Mouse (Mus musculus): ENCODE data around the gene Btg2. TPM values are rescaled to one million over a fixed set of nuclear protein-coding genes. Genes with fewer than 3 reads are reported as not detected.

Btg2 gene
- total RNA-seq, 2 experiments from 2014 or later, result 2.0 to 61.6 TPM

GRCm38 (mm10) chr1:134080406-134080805, 1.5 kb upstream of the Btg2 start:
- ATAC-seq (replicated peaks; ENCODE audit: low FRiP score, low TSS enrichment, poor library complexity, severe bottlenecking), result no peak

- ATAC-seq (replicated peaks; ENCODE audit: low FRiP score, low TSS enrichment, poor library complexity, severe bottlenecking), result no peak
Measured at GRCm38 (mm10) chr1:134079477-134080163, 700 bp upstream of the Btg2 start.

- peak; percentile 51 for ATAC-seq (replicated peaks; ENCODE audit: low FRiP score, low TSS enrichment, poor library complexity, severe bottlenecking)
Measured at GRCm38 (mm10) chr1:134078061-134078795, 692 bp downstream of the Btg2 start.

- no peak for ATAC-seq (replicated peaks; ENCODE audit: low FRiP score, low TSS enrichment, poor library complexity, severe bottlenecking)
Measured at GRCm38 (mm10) chr1:134077389-134078060, 1.4 kb downstream of the Btg2 start.

- no peak for ATAC-seq (replicated peaks; ENCODE audit: low FRiP score, low TSS enrichment, poor library complexity, severe bottlenecking)
Measured at GRCm38 (mm10) chr1:134076789-134077188, 2.1 kb downstream of the Btg2 start.

- no peak for ATAC-seq (replicated peaks; ENCODE audit: low FRiP score, low TSS enrichment, poor library complexity, severe bottlenecking)
Measured at GRCm38 (mm10) chr1:134075532-134075931, 3.4 kb downstream of the Btg2 start.

GRCm38 (mm10) chr1:134074606-134075005, 4.3 kb downstream of the Btg2 start:
- no peak for ATAC-seq (replicated peaks; ENCODE audit: low FRiP score, low TSS enrichment, poor library complexity, severe bottlenecking)

GRCm38 (mm10) chr1:134074184-134074583, 4.7 kb downstream of the Btg2 start:
- no peak for ATAC-seq (replicated peaks; ENCODE audit: low FRiP score, low TSS enrichment, poor library complexity, severe bottlenecking)

GRCm38 (mm10) chr1:134073658-134074057, 5.3 kb downstream of the Btg2 start:
- ATAC-seq (replicated peaks; ENCODE audit: low FRiP score, low TSS enrichment, poor library complexity, severe bottlenecking), result no peak

GRCm38 (mm10) chr1:134073061-134073564, 5.8 kb downstream of the Btg2 start:
- peak; percentile 87 for ATAC-seq (replicated peaks; ENCODE audit: low FRiP score, low TSS enrichment, poor library complexity, severe bottlenecking)

- ATAC-seq (replicated peaks; ENCODE audit: low FRiP score, low TSS enrichment, poor library complexity, severe bottlenecking), result no peak
Measured at GRCm38 (mm10) chr1:134071411-134072018, 7.4 kb downstream of the Btg2 start.

GRCm38 (mm10) chr1:134070099-134070669, 8.7 kb downstream of the Btg2 start:
- no peak for ATAC-seq (replicated peaks; ENCODE audit: low FRiP score, low TSS enrichment, poor library complexity, severe bottlenecking)

- ATAC-seq (replicated peaks; ENCODE audit: low FRiP score, low TSS enrichment, poor library complexity, severe bottlenecking), result peak; percentile 39; the same call in 1 of the 2 replicates
Measured at GRCm38 (mm10) chr1:134067143-134067619, 11.7 kb downstream of the Btg2 start.

GRCm38 (mm10) chr1:134066554-134066953, 12.4 kb downstream of the Btg2 start:
- no peak for ATAC-seq (replicated peaks; ENCODE audit: low FRiP score, low TSS enrichment, poor library complexity, severe bottlenecking)

GRCm38 (mm10) chr1:134065241-134065809, 13.6 kb downstream of the Btg2 start:
- ATAC-seq (replicated peaks; ENCODE audit: low FRiP score, low TSS enrichment, poor library complexity, severe bottlenecking), result no peak

- no peak for ATAC-seq (replicated peaks; ENCODE audit: low FRiP score, low TSS enrichment, poor library complexity, severe bottlenecking)
Measured at GRCm38 (mm10) chr1:134064296-134064831, 14.6 kb downstream of the Btg2 start.

- no peak for ATAC-seq (replicated peaks; ENCODE audit: low FRiP score, low TSS enrichment, poor library complexity, severe bottlenecking)
Measured at GRCm38 (mm10) chr1:134063773-134064125, 15.2 kb downstream of the Btg2 start.

- no peak for ATAC-seq (replicated peaks; ENCODE audit: low FRiP score, low TSS enrichment, poor library complexity, severe bottlenecking)
Measured at GRCm38 (mm10) chr1:134063086-134063772, 15.7 kb downstream of the Btg2 start.
